Mouse (Mus musculus): ENCODE data around the gene C1qtnf6. TPM values are rescaled to one million over a fixed set of nuclear protein-coding genes. Genes with fewer than 3 reads are reported as not detected.
A peak's percentile ranks its signal among the peaks of the same experiment; 100 is the strongest.

C1qtnf6 gene
- total and polyA plus RNA-seq, 3 experiments = 5.7 to 28.1 (median 6.3) TPM

- Histone ChIP-seq H3K4me2 (ENCODE audit: insufficient read depth, low read depth, poor library complexity, severe bottlenecking) (no peak overlapping the region), H3K9ac (ENCODE audit: insufficient read depth, low read depth) (no peak overlapping the region), H3K4me1 (ENCODE audit: control insufficient read depth in 1 of 2, insufficient read depth in 2 of 2) (peaks cover 33 to 49% of the 10 kb centered on the region in 2 experiments), H3K9me3 (replicated peaks; ENCODE audit: low read length) (no peaks in the 10 kb centered on the region), H3K79me2 (replicated peaks; ENCODE audit: control insufficient read depth, extremely low read depth, insufficient read depth, poor library complexity, severe bottlenecking) (no peaks in the 10 kb centered on the region), H3K27me3 (replicated peaks) (no peaks in the 10 kb centered on the region), H3K36me3 (replicated peaks in 1 of 2; ENCODE audit: control insufficient read depth in 1 of 2, insufficient read depth in 1 of 2, low read length in 1 of 2) (no peaks in the 10 kb centered on the region), H3K4me3 (replicated peaks in 1 of 3; ENCODE audit: low read depth in 2 of 3, low read length in 2 of 3, poor library complexity in 1 of 3) (no peak overlapping the region), H3K27ac (ENCODE audit: insufficient read depth, low read depth) (no peak overlapping the region)
- in situ Hi-C loops (cut with MboI; ENCODE audit: low pct_ligation_motif_present, low pct_unique_long_range_greater_than_20kb, low sequenced_read_pairs) (loop anchor here (10.0 to 25.0 kb wide), 4 partner anchors 88 to 570 kb away; partner anchors contain the start of genes Eif3d and Foxred2), dilution Hi-C loops (cut with MboI; ENCODE audit: extremely low pct_ligation_motif_present, extremely low pct_unique_long_range_greater_than_20kb, low sequenced_read_pairs) (no loop called here)
- no peak for DNase-seq (ENCODE audit: extremely low read depth)
- TF ChIP-seq SMC3 (IDR thresholded peaks at IDR 0.05; ENCODE audit: low read depth, low read length) (no peak), JUN (IDR thresholded peaks at IDR 0.05; ENCODE audit: insufficient read depth, low read depth, low read length) (no peak), CHD1 (IDR thresholded peaks at IDR 0.05; ENCODE audit: low read depth, low read length) (no peak), NELFE (IDR thresholded peaks at IDR 0.05; ENCODE audit: low read depth, low read length) (no peak), HCFC1 (IDR thresholded peaks at IDR 0.05; ENCODE audit: low read depth, low read length) (no peak)
Observed at GRCm38 (mm10) chr15:78532566-78533345, 1.5 kb upstream of the C1qtnf6 start.

DNA sequence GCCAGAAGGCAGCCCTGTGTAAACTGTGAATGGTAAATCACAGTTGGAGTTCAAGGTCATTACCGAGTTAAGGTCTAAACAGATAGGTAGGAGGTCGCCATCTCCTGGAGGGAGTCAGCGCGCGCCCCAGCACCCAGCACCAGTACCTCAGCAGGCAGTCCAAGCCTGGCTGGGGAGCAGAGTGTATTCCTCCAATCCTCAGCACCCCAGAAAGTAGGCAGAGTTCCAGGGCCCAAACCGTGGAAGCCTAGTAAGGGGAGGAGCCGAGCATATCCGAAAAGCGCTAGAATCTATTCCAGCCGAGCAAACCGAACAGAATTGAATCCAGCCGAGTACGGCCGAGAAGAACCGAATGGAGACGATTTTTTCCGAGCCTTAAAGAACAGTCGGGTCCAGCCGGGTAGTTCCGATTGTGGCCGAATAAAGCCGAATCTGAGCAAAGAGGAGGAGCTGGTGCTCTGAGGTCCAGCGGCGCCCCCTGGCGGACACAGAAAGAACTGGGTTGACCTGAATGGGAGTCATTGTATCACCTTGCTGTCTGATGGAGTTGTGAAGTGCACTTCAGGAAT lies 769 bp upstream of the C1qtnf6 start:
- Histone ChIP-seq H3K27me3 (replicated peaks) (no peaks in the 10 kb centered on the region), H3K27ac (ENCODE audit: insufficient read depth, low read depth) (no peak overlapping the region), H3K4me1 (ENCODE audit: control insufficient read depth in 1 of 2, insufficient read depth in 2 of 2) (peaks cover 29 to 49% of the 10 kb centered on the region in 2 experiments), H3K36me3 (replicated peaks in 1 of 2; ENCODE audit: control insufficient read depth in 1 of 2, insufficient read depth in 1 of 2, low read length in 1 of 2) (peaks cover 0 to 3% of the 10 kb centered on the region in 2 experiments), H3K4me2 (ENCODE audit: insufficient read depth, low read depth, poor library complexity, severe bottlenecking) (peak overlapping the region; percentile 40; the same call in 1 of the 2 replicates), H3K9me3 (replicated peaks; ENCODE audit: low read length) (no peaks in the 10 kb centered on the region), H3K79me2 (replicated peaks; ENCODE audit: control insufficient read depth, extremely low read depth, insufficient read depth, poor library complexity, severe bottlenecking) (no peaks in the 10 kb centered on the region), H3K9ac (ENCODE audit: insufficient read depth, low read depth) (peak overlapping the region; percentile 29; the same call in 1 of the 2 replicates), H3K4me3 (replicated peaks in 1 of 3; ENCODE audit: low read depth in 2 of 3, low read length in 2 of 3, poor library complexity in 1 of 3) (peak overlapping the region; percentile 23 to 44 (median 41))
- peak; percentile 98 for DNase-seq (ENCODE audit: extremely low read depth)
- in situ Hi-C loops (cut with MboI; ENCODE audit: low pct_ligation_motif_present, low pct_unique_long_range_greater_than_20kb, low sequenced_read_pairs) (loop anchor here (10.0 to 25.0 kb wide), 4 partner anchors 87 to 570 kb away; partner anchors contain the start of genes Eif3d and Foxred2), dilution Hi-C loops (cut with MboI; ENCODE audit: extremely low pct_ligation_motif_present, extremely low pct_unique_long_range_greater_than_20kb, low sequenced_read_pairs) (no loop called here)
- TF ChIP-seq MAX (IDR thresholded peaks at IDR 0.05; ENCODE audit: low read length) (no peak), IRF4 (IDR thresholded peaks at IDR 0.05; ENCODE audit: low read depth, low read length) (peak; percentile 62; the same call in 1 of the 2 replicates), MXI1 (IDR thresholded peaks at IDR 0.05; ENCODE audit: low read depth, low read length) (no peak), POLR2AphosphoS2 (IDR thresholded peaks at IDR 0.05; ENCODE audit: low read depth, low read length) (no peak), ELF1 (IDR thresholded peaks at IDR 0.05; ENCODE audit: low read depth, low read length) (peak; percentile 23; the same call in 1 of the 2 replicates), MAZ (IDR thresholded peaks at IDR 0.05; ENCODE audit: low read depth, low read length) (peak; percentile 76; the same call in 1 of the 2 replicates), ZC3H11A (IDR thresholded peaks at IDR 0.05; ENCODE audit: low read depth, low read length) (peak; percentile 85), HCFC1 (IDR thresholded peaks at IDR 0.05; ENCODE audit: low read depth, low read length) (no peak), CTCF (conservative IDR thresholded peaks at IDR 0.05 in 1 of 2, IDR thresholded peaks at IDR 0.05 in 1 of 2; ENCODE audit: low read depth in 2 of 2, low read length in 2 of 2) (peak; percentile 72 to 88), CHD1 (IDR thresholded peaks at IDR 0.05; ENCODE audit: low read depth, low read length) (no peak), SMC3 (IDR thresholded peaks at IDR 0.05; ENCODE audit: low read depth, low read length) (peak; percentile 93), TCF12 (IDR thresholded peaks at IDR 0.05; ENCODE audit: low read depth, low read length) (0 out of 2 replicates have a peak, but pooled peaks have one; percentile 32), SIN3A (IDR thresholded peaks at IDR 0.05; ENCODE audit: low read length) (peak; percentile 68; the same call in 1 of the 2 replicates), NELFE (IDR thresholded peaks at IDR 0.05; ENCODE audit: low read depth, low read length) (peak; percentile 62; the same call in 1 of the 2 replicates), KAT2A (IDR thresholded peaks at IDR 0.05; ENCODE audit: insufficient replicate concordance, low read length) (no peak), ZMIZ1 (IDR thresholded peaks at IDR 0.05; ENCODE audit: low read depth, low read length) (0 out of 2 replicates have a peak, but pooled peaks have one; percentile 35), MEF2A (IDR thresholded peaks at IDR 0.05; ENCODE audit: borderline replicate concordance, low read depth, low read length) (0 out of 2 replicates have a peak, but pooled peaks have one; percentile 49), CHD2 (IDR thresholded peaks at IDR 0.05; ENCODE audit: low read length) (no peak), RAD21 (IDR thresholded peaks at IDR 0.05; ENCODE audit: low read depth, low read length) (peak; percentile 84), POLR2A (IDR thresholded peaks at IDR 0.05; ENCODE audit: low read depth, low read length) (0 out of 2 replicates have a peak, but pooled peaks have one; percentile 18), NRF1 (IDR thresholded peaks at IDR 0.05; ENCODE audit: low read depth, low read length) (peak; percentile 12; the same call in 1 of the 2 replicates), TBP (conservative IDR thresholded peaks at IDR 0.05; ENCODE audit: low read depth, low read length) (no peak)

Measured in CH12.LX (cell line).